Mouse (Mus musculus) kidney, postnatal 10 days (tissue): ENCODE data around the gene Ppfia2.

ENCODE experiments used
- DNase-seq: peaks from one replicate; pipeline ENCODE4 v3.0.0; 2021; ENCODE audit warnings: mixed read lengths

Gene Ppfia2

DNA sequence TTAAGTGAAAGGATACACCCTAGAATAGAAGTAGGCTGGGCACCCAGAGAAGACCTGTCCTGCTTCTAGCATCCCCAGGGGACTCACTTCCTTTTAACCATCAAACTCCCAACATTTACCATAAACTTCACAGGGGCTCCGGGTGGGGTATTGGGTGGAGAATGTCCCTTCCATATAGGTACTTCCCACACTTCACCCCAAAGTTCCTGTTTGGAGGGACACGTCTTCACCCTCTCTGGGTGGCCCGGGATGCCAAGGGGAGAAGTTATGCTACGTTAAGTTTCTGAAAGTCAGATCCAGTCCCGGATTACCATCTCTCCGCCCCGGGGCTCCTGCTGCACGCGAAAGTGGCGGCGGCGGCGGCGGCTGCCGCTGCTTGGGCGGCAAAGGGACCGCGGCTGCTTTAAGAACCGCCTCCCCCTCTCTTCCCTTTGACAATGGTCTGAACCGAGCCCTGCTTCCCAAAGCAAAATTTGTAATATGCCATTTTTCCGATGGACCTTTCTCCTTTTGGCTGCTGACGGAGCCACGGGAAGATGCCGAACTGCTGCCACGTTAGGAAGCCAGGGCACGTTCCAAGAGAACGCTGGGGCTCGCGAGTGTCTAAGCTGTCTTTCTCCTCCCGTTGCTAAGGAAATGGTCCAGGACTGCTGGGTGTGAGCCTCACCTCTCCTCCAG lies at the start of gene Ppfia2:
Gene Ppfia2, plus strand, starts transcription at position 485 of the 678 bp plus-strand sequence.
- DNase-seq = peak; percentile 37

DNA sequence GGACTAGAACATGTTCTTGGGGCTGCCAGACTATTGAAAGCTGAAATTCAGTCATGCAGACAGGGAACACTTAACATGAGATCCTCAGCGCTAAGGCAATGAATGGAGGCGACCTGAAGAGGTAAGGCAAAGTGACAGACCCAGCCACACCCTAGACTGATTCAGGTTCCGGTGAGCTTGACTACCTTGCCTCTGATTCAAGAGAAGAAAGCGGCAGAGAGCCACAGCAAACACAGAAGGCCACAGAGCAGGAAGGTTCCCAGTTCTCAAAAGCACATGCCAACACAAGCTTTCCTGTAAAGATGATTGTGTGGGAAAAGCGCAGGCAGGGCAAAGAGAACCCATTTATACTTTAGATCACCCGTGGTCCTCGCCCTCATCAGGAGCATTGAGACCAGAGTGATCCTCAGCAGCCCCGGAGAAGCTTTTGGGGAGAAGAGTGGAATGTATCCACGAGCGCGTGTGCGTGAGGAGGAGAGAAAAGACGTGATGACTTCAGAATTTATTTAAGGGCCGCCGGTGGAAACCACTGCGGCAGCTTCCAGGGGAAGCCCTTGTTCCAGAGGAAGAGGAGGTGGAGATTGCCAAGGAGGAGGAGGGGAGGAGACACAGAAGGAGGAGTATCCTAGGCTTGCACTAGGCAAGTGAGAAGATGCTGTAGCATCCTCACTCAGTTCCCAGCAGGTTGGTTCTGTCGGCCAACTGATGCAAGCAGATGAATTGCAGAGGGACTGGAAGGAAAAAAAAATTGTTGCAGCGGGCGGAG lies 1.0 kb upstream of the Ppfia2 start:
- peak; percentile 16 for DNase-seq

DNA sequence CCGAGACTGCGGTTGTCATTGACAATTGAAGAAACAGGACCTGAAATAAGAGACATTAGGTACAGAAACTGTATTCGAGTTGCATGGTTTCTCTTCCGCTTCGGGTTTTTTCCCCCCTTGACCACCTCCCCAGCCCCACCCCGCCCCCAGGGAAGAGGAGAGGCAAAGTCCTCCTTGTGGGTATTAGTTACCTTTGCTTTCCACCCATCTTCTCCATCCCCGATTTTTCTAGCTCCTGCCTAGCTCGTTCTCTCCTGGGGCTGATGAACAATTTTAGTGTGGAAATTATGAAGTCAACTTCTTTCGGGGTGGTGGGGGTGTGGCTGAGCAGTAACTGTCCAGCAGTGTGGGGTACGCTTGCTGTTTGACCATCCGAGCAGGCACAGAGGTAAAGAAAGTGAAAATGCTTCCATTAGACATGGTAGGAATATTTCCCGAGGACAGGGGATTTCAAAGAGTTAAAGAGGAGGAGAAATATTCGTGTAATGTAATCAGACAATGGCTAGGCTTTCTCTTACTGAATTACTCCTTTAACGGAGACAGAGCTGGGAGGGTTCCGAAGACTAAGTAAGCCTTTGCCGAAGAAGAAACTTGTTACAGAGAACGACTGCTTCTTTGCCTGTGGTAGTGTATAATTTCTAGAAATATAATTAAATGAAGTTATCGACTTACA lies 530 bp downstream of the Ppfia2 start:
- no peak for DNase-seq

DNA sequence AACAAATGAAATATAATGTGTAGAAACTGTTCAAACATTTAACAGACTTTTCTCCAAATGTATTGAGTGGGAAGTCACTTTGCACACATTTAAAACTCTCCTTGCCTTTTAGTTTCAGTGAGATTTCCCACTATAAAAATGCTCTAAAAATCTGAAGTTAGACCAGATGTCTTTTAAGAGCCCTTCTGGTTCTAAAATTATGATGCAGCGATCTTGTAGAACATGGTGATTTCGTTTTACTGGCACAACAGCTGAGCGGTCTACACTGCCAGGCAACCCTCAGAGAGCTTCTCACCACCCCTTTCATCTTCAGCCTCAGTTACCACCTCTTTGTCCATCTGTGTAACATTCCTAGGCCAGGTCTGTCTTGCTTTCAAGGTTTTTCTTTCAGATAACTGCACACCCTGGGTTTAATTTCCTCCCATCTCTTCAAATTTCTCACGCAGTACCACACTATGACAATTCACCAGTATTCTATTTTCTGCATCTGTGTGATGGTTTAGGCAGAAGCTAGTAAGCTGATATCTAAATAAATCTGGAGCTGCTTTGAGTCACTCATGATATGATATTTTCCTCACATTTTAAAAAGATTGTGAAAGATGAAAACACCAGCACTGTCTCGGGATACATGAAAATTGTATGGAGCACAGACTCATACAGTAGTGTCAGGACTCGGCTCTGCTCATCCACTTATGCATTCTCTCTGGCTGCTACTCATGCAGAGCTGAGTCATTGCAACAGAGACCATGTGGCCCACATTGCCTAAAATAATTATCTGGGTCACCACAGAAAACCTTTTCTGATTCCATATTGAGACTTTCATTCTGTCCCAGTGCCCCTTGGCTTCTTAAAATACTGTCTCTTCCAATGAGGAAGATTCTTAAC lies 39.4 kb downstream of the Ppfia2 start:
- DNase-seq = no peak

DNA sequence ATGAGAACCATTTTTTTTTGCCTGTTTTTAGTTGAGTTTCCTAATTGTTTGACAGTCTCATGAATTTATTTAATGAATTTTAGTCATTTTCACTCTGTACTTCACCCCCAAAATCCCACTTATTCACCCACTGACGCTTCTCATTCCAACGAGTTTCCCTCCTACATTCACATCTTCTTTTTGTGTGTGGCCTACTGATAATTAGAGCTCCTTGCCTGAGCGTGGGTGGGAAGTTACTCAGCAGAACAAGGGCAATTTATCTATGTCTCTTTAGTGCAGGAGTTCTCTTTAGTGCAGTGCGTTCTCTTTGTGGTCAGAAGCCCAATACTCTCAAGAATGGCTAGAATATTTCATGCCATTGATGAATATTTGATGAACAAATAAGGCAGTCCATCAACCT lies 95.9 kb downstream of the Ppfia2 start:
- no peak for DNase-seq

DNA sequence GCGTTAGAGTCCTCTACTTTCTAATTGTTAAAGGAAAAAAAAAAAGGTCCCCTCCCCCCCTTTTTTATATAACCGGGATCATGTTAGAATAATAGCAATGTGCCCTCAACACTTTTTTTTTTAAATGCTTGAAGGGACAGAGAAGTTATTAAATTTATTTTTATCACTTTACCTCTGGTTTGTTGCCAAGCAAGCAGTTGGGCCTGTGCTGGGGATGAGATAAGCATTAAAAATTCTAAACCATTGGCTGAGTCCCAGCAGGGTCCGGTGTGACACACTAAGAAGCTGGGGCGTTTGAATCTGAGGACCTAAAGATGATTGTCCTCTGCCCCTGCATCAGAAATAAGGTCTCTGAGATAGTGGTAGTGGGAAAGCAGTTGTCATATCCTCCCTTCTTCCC lies 114.9 kb downstream of the Ppfia2 start:
- DNase-seq = no peak

DNA sequence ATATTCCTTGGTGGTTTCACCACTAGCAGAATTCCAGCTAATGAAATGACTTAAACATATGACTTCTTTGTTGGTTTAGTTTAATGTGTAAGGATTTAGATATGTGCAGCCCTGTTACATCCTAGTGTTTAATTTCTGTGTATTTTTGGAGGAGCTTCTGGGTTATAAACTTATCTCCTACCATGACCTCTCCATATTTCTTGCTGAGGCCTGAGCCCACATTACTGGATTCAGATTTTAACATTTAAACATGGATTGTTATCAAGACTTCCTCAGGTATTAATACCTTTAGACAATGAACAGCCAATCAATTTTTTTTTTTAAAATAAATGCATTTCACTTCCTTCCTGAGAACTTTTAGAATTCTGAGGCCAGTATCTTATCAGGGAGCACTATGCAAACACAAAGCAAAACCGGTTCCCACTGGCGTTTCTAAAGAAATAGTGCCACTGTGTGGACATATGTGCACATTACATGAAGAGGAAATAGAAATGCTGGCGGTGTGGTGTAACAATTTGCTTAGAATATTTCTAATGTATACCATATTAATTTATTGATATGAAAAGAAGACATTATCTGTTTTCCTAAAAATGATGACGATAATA lies 115.4 kb downstream of the Ppfia2 start:
- peak; percentile 32 for DNase-seq

DNA sequence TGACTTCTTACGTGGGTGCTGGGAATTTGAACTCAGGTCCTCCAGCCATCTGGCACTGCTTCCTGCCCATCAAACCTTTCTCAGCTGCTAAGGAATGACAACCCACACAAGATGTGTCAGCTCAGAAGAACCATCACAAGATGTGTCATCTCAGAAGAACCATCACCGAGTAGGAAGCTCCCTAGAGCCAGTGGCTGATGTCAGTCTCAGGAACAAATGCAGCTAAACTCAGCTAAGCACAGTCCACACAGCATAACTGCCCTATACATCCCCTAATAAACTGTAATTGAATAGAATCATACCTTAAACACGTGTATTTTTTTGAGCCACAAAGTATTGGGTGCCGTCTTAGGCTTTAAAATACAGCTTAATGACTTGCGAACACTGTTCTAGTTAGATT lies 117.7 kb downstream of the Ppfia2 start:
- DNase-seq = no peak

DNA sequence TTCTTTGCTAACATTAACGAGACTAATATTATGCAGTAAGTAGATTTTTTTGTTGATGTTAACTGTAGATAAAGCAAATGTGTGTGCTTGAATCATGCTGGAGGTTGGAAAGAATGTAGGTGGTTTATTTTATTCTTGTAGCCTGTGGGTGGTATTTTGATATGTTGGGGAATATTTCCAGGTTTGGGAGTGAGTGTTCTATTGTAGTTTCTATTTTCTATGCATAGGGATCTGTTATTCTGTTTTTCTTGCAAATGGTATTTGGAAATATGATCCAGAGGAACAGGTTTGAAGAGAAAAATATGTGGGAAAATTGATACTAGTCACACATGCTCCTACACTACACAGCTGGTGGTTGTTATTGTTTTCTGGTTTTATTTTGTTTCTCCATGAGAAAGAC lies 120.8 kb downstream of the Ppfia2 start:
- no peak for DNase-seq

DNA sequence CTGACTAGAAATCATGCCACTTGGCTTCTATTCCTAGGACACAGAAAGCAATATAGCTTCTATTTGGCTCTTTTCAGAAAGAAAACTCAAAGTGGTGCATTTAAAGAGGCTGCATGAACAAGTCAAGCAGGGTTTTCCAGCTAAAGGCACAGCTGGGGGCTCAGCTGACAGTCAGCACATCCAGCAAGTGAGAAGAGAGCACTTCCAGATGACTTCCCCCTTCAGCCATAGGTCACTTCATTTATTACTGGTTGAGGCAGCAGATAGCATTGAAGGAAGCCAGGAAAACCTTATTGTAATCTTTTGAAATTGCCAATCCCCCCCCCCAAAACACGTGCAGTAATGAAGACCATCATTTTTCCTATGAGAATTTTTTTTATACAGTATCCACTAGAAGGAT lies 126.8 kb downstream of the Ppfia2 start:
- no peak for DNase-seq

DNA sequence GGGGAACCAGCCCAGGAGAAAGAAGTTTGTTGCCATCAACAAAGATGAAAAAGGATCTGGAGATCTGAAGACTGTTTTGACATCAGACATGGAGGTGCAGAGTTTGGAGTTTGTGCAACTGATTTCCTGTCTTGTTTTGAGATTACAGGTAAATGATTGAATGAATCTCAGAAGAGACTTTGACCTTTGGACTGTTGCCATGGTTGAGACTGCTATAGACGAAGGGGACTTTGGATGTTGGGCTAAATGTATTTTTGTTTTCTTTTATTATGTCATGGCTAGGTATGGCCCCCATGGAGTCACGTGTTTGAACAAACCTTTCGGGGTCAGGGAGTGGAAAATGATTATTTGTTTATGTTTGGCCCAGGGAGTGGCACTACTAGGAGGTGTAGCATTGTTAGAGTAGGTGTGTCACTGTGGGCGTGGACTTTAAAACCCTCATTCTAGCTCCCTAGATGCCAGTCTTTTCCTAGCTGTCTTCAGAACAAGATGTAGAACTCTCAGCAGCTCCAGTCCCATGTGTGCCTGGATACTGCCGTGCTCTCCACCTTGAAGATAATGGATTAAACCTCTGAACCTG lies 133.3 kb downstream of the Ppfia2 start:
- DNase-seq = no peak

DNA sequence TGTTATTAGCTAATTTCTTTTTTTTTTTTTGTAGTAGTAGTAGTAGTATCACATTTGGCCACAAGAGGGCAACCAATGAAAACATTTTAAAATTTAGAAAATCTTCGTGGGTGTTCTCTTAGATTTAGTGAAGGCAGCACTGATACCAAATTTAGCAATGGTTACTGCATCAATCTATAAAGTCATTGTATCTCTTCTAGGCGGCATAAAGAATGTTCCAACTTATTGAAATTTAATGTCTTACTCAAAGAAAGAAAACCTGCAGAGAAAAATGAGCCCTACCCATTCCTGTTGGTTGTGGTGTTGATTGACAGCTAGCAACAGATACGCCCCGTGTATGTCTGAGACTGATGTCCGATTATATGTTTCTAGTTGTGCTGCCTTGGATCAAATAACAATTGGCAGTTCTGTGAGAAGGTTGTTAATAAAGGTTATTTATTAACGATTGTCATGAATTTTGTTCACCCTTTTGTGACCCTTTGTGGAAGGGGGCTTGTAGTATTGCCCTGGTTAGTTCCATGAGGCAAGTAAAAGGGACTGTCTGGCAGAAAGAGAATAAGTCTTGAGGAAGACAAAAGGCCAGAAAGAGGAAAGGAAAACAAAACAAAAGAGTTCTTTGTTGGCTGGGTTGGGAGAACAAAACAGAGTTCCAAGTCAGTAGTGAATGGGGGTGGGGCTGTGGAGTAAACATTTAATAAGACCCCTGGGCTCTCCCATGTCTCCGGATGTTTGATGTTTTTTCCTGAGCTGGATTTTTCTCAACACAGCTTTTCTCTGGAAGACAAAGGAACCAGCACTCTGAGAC lies 139.2 kb downstream of the Ppfia2 start:
- no peak for DNase-seq

DNA sequence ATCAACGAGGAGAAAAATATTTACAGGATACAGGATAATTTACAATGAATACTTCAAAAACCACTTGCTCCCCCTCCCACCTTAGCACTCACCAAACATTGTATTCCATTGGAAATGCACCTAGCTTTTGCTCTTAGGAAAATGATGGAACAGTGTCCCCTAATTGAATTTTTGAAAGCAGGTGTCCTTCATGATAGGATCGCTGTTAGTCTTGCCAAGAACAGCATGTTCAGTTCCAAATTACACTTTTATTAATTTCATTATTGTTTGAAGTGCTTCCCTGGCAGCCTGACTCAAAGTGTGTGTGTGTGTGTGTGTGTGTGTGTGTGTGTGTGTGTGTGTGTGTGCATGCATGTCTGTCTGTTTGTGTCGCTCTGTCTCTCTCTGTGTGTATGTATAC lies 140.1 kb downstream of the Ppfia2 start:
- no peak for DNase-seq

DNA sequence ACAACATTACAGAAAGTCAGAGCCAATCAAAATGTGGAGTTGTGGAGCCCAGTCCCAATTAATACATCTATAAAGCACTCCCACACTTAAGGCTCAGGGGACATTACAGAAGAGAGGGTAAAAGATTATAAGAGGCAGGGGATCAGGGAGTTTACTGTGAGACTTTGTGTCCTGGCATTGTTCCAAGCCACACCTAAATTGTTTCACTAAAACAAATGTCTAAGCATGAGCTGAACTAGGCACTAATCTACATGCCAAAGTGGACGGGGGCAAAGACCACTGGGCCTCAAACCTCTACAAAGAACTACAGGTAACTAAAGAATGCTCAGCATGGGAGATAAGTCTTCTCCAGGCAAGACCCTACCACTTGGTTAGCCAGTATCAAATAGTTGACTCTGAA lies 148.1 kb downstream of the Ppfia2 start:
- DNase-seq = peak; percentile 16

DNA sequence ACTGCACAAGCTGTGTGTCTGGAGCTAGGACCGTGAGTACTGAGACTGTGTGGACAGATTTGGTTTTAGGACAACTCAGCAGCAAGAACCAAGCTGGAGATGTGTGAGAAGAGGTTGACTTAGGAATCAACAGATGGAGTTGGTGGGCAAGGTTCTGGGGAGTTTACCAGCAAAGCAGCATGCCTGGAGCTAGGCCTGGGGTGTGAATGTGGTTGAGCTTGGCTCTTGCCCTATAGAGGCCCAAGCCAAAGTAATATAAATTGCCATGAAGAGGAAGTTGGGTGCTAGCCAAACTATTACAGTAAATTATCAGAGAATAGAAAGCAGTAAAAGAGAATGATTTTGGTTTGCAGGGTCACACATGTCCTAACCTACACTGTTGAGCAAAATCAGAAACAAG lies 150.8 kb downstream of the Ppfia2 start:
- DNase-seq = no peak

DNA sequence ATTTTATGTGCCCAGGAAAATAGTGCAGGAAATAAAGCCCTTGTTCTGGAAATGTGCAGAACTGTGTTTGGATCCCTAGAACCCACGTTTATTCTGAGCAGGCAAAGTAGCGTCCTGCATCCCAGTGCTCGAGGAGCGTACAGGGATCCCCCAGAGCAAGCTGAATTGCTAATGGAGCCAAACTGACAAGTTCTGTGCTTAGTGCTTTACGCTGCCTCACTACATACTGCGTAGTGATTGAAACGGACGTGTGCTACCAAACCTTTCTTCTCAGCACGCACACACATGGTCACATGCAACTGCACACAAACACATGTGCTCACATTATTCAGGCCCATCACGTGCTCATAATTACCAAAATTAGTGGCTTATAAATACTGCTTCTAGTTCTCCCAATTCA lies 153.2 kb downstream of the Ppfia2 start:
- no peak for DNase-seq

DNA sequence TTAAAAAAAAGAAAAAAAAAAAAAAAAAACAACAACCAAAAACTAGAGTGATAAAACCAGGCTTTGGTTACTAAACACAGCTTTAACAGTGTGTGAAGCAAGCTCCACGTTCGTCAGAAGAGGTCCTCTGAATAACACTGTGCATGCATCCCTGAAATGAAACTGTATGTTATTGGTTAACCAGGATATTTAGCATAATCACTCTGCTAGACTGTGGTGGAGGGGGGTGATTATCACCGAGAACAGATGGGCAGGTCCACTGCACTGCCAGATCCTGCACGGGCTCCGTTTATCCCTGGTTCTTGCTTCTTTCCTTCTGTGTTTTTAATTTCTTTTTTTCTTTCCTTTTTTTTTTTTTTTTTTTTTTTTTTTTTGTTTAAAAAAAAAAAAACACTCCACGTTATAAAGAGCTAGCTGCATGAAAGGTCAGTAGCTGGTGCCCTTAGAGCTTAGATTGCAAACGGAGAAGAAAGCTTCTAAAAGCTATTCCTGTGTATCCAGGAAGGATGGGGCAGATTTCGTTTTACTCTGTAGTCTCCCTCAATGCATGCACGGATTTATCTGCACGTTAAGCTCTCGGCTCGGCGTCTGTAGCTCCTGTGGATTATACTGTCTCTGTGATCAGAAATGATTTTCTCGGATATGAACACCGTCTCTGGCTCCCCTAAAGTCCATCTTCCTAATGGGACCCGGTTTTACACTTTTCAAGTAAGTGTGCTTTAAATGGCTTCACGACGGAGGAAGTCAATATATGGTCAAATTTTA lies 162.2 kb downstream of the Ppfia2 start:
- peak; percentile 8 for DNase-seq

DNA sequence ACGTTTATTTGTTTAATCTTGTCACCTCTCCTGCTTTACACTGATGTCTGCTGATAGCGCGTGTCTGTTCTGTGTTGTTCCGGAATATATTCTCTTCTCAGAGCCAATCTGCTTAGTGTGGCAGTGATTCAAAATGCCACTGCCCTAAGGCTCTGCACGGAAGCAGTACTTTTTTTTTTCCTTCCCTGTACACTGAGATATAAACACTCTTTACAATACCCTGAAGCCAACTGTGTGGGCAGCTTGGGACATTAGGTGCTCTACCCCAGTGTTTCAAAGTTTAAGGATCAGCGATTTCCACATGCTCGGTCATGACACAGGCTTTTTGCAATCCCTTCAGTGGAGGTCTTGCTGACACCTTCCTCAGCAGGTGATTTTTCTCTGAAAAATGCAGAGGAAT lies 163.8 kb downstream of the Ppfia2 start:
- no peak for DNase-seq

DNA sequence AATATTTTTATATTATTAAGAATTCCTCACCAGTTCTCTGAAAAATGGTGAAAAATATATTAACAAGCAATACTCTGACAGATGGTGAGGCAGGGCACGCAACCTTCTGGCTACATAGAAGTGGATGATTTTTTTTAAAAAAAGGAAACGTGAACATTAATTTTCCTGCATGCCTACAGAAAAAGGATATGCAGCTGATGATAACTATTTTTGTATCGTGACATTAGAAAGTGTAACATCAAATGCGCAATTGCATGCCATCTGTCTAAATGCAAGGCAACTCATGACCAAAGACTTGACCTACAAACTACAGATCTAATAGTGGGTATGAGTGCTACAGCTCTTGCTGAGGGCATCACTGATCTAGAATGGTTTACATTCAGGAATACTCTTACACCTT lies 182.1 kb downstream of the Ppfia2 start:
- no peak for DNase-seq

DNA sequence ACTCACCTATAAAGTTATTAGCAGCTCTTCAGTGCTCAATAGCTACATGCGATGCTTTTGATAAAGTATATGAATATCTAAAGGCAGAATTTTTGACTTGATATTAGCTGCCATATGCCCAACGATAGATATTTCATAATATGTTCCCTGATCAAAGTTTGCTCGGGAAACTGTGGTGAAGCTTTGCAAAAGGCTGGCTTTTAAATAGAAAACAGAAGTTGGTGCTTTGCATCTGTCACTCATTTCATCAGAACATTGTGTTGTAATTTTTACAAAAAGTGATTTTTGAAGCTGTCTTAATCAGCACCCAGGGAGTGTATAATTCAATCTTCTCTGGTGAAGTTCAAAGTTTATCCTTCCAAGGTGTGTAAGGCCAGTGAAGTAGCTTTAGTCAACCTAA lies 195.1 kb downstream of the Ppfia2 start:
- DNase-seq = no peak

DNA sequence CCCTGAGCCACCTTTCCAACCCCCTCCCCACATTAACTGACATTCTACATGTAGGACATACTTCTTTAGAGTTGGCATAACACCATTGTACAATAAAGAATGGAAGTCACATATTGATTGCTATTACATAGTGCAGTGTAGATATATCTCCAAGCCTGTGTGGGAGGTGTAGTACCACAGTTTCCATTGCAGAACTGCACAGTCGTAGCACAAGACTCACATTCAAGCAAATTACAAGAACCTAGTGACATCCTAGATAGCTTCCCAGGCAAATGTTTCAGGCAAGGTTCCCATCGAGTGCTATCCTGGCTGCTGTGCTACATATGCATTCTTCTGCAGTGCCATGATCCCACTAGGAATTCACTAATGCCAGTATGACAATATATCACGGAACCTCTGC lies 200.0 kb downstream of the Ppfia2 start:
- no peak for DNase-seq
